Mouse (Mus musculus) midbrain, embryonic 13.5 days (tissue): Measurements from ENCODE around the gene Tmem63b. TPM values are rescaled to one million over a fixed set of nuclear protein-coding genes. Genes with fewer than 3 reads are reported as not detected.

Experiments used
- ATAC-seq: fragments of 200-750 bp; cut with Nextera tagmentation; 2 replicates; pipeline ENCODE4 v1.8.0; 2017; ENCODE audit warnings: mild to moderate bottlenecking, moderate TSS enrichment, moderate library complexity
- H3K27ac ChIP-seq: fragments of 300-500 bp; sonication (generic); 2 replicates; pipeline ENCODE4 v1.5.1; 2015; ENCODE audit warnings: inconsistent platforms, mild to moderate bottlenecking, moderate library complexity
- H3K27me3 ChIP-seq: fragments of 300-500 bp; sonication (generic); 2 replicates; pipeline ENCODE4 v1.6.1; 2015; ENCODE audit warnings: mild to moderate bottlenecking, inconsistent platforms
- H3K36me3 ChIP-seq: fragments of 300-500 bp; sonication (generic); 2 replicates; pipeline ENCODE4 v1.6.1; 2015; ENCODE audit warnings: mild to moderate bottlenecking, inconsistent platforms
- H3K4me1 ChIP-seq: fragments of 300-500 bp; sonication (generic); replicated peaks from 2 replicates; pipeline ENCODE4 v1.6.1; 2015; ENCODE audit warnings: inconsistent platforms
- H3K4me2 ChIP-seq: fragments of 300-500 bp; sonication (generic); replicated peaks from 2 replicates; pipeline ENCODE4 v1.6.1; 2015; ENCODE audit warnings: moderate library complexity, mild to moderate bottlenecking, inconsistent platforms
- H3K4me3 ChIP-seq: fragments of 300-500 bp; sonication (generic); replicated peaks from 2 replicates; pipeline ENCODE4 v1.5.1; 2015; ENCODE audit warnings: mild to moderate bottlenecking, inconsistent platforms
- H3K9ac ChIP-seq: fragments of 300-500 bp; sonication (generic); replicated peaks from 2 replicates; pipeline ENCODE4 v1.6.1; 2015; ENCODE audit warnings: mild to moderate bottlenecking, inconsistent platforms
- H3K9me3 ChIP-seq: fragments of 300-500 bp; sonication (generic); 2 replicates; pipeline ENCODE4 v1.6.1; 2016; ENCODE audit warnings: mild to moderate bottlenecking, inconsistent platforms
- WGBS: fragments of 180-500 bp; shearing (Covaris S2); methylation state at CpG from one replicate; pipeline ENCODE4 v1.1.7; 2015; 5-methylcytosine and 5-hydroxymethylcytosine counted together
- polyA plus RNA-seq: library from polyadenylated mRNA; unstranded; fragments of >200 nt; fragmentation: Nextera tagmentation; extraction: Ambion mirVana; gene quantifications from 2 replicates; pipeline ENCODE4 v1.2.1, GENCODE M21; 2015

Tmem63b gene
- polyA plus RNA-seq, 1 experiment from 2014 or later, result 133 TPM

GRCm38 (mm10) chr17:45685171-45686092 is 1.3 kb downstream of the Tmem63b start:
- H3K36me3 ChIP-seq, result no peaks in the 10 kb centered on the region
- H3K9me3 ChIP-seq, result no peaks in the 10 kb centered on the region
- peak; percentile 66 for ATAC-seq
- peaks cover 39% of the 10 kb centered on the region for H3K4me1 ChIP-seq
- WGBS, result under 1% methylated on average over 58 of the region's 58 CpGs
- peak overlapping the region; percentile 77 for H3K4me3 ChIP-seq
- H3K4me2 ChIP-seq, result peak overlapping the region; percentile 75
- H3K9ac ChIP-seq, result peak overlapping the region; percentile 91
- H3K27me3 ChIP-seq, result no peaks in the 10 kb centered on the region
- H3K27ac ChIP-seq, result peak overlapping the region; percentile 92

- 28% methylated on average over 14 of the region's 14 CpGs for WGBS
- peak overlapping the region; percentile 91 for H3K9ac ChIP-seq
- peak overlapping the region; percentile 77 for H3K4me3 ChIP-seq
- H3K27ac ChIP-seq, result peak overlapping the region; percentile 92
- ATAC-seq, result peak; percentile 13
- H3K27me3 ChIP-seq, result no peaks in the 10 kb centered on the region
- peak overlapping the region; percentile 75 for H3K4me2 ChIP-seq
- no peaks in the 10 kb centered on the region for H3K9me3 ChIP-seq
- H3K36me3 ChIP-seq, result no peaks in the 10 kb centered on the region
- peaks cover 41% of the 10 kb centered on the region for H3K4me1 ChIP-seq
Observed at GRCm38 (mm10) chr17:45684667-45685131, 2.0 kb downstream of the Tmem63b start.

- Histone ChIP-seq H3K9ac (no peak overlapping the region), H3K9me3 (no peaks in the 10 kb centered on the region), H3K27me3 (no peaks in the 10 kb centered on the region), H3K27ac (no peak overlapping the region), H3K36me3 (peaks cover 16% of the 10 kb centered on the region), H3K4me1 (peaks cover 46% of the 10 kb centered on the region), H3K4me2 (no peak overlapping the region), H3K4me3 (no peak overlapping the region)
- WGBS, result 93% methylated on average over 4 of the region's 4 CpGs
- no peak for ATAC-seq
Observed at GRCm38 (mm10) chr17:45682843-45683242, 3.9 kb downstream of the Tmem63b start.

- no peak overlapping the region for H3K27ac ChIP-seq
- no peak overlapping the region for H3K9ac ChIP-seq
- ATAC-seq, result no peak
- H3K4me2 ChIP-seq, result no peak overlapping the region
- peaks cover 27% of the 10 kb centered on the region for H3K36me3 ChIP-seq
- H3K9me3 ChIP-seq, result no peaks in the 10 kb centered on the region
- H3K4me1 ChIP-seq, result peaks cover 34% of the 10 kb centered on the region
- H3K4me3 ChIP-seq, result no peak overlapping the region
- H3K27me3 ChIP-seq, result no peaks in the 10 kb centered on the region
- 96% methylated on average over 1 of the region's 1 CpGs for WGBS
Observed at GRCm38 (mm10) chr17:45681588-45681987, 5.1 kb downstream of the Tmem63b start.

GRCm38 (mm10) chr17:45680391-45680980 is 6.2 kb downstream of the Tmem63b start:
- Histone ChIP-seq H3K36me3 (peaks cover 38% of the 10 kb centered on the region), H3K9me3 (no peaks in the 10 kb centered on the region), H3K4me1 (peaks cover 34% of the 10 kb centered on the region), H3K27ac (peak overlapping the region; percentile 84), H3K4me3 (peak overlapping the region; percentile 26), H3K27me3 (no peaks in the 10 kb centered on the region), H3K4me2 (peak overlapping the region; percentile 47), H3K9ac (peak overlapping the region; percentile 50)
- 51% methylated on average over 8 of the region's 8 CpGs for WGBS
- peak; percentile 74 for ATAC-seq

GRCm38 (mm10) chr17:45678106-45678505 is 8.6 kb downstream of the Tmem63b start:
- H3K36me3 ChIP-seq, result peaks cover 59% of the 10 kb centered on the region
- H3K9ac ChIP-seq, result no peak overlapping the region
- ATAC-seq, result no peak

GRCm38 (mm10) chr17:45672598-45672997 is 14.1 kb downstream of the Tmem63b start:
- WGBS, result 98% methylated on average over 2 of the region's 2 CpGs
- peaks cover 95% of the 10 kb centered on the region for H3K36me3 ChIP-seq
- H3K27me3 ChIP-seq, result no peaks in the 10 kb centered on the region
- H3K4me1 ChIP-seq, result no peaks in the 10 kb centered on the region
- no peaks in the 10 kb centered on the region for H3K9me3 ChIP-seq
- H3K4me3 ChIP-seq, result no peak overlapping the region
- no peak overlapping the region for H3K9ac ChIP-seq
- no peak overlapping the region for H3K4me2 ChIP-seq
- no peak overlapping the region for H3K27ac ChIP-seq
- ATAC-seq, result no peak

More at GRCm38 (mm10) chr17:45678106-45678505, 8.6 kb downstream of the Tmem63b start:
- Histone ChIP-seq H3K4me1 (peaks cover 16% of the 10 kb centered on the region), H3K27me3 (no peaks in the 10 kb centered on the region), H3K27ac (no peak overlapping the region), H3K4me3 (no peak overlapping the region), H3K9me3 (no peaks in the 10 kb centered on the region), H3K4me2 (no peak overlapping the region)
- 44% methylated on average over 7 of the region's 7 CpGs for WGBS

- H3K9ac ChIP-seq, result no peak overlapping the region
- H3K4me2 ChIP-seq, result no peak overlapping the region
- no peaks in the 10 kb centered on the region for H3K27me3 ChIP-seq
- H3K9me3 ChIP-seq, result no peaks in the 10 kb centered on the region
- H3K4me1 ChIP-seq, result no peaks in the 10 kb centered on the region
- ATAC-seq, result no peak
- H3K36me3 ChIP-seq, result peaks cover 97% of the 10 kb centered on the region
- 97% methylated on average over 1 of the region's 1 CpGs for WGBS
- H3K27ac ChIP-seq, result no peak overlapping the region
- no peak overlapping the region for H3K4me3 ChIP-seq
Observed at GRCm38 (mm10) chr17:45671821-45672220, 14.9 kb downstream of the Tmem63b start.

GRCm38 (mm10) chr17:45667986-45668385 is 18.7 kb downstream of the Tmem63b start:
- no peak overlapping the region for H3K9ac ChIP-seq
- no peaks in the 10 kb centered on the region for H3K27me3 ChIP-seq
- no peak overlapping the region for H3K4me2 ChIP-seq
- ATAC-seq, result no peak
- H3K4me3 ChIP-seq, result no peak overlapping the region
- no peaks in the 10 kb centered on the region; the same call in 1 of the 2 replicates for H3K4me1 ChIP-seq
- H3K36me3 ChIP-seq, result peaks cover 96% of the 10 kb centered on the region
- H3K9me3 ChIP-seq, result no peaks in the 10 kb centered on the region
- WGBS, result 91% methylated on average over 10 of the region's 10 CpGs
- H3K27ac ChIP-seq, result no peak overlapping the region

GRCm38 (mm10) chr17:45667481-45667880 is 19.2 kb downstream of the Tmem63b start:
- 93% methylated on average over 10 of the region's 10 CpGs for whole genome bisulfite sequencing
- H3K4me2 ChIP-seq, result no peak overlapping the region
- H3K4me3 ChIP-seq, result no peak overlapping the region
- no peaks in the 10 kb centered on the region for H3K9me3 ChIP-seq
- no peak overlapping the region for H3K27ac ChIP-seq
- peaks cover 96% of the 10 kb centered on the region for H3K36me3 ChIP-seq
- H3K4me1 ChIP-seq, result no peaks in the 10 kb centered on the region; the same call in 1 of the 2 replicates
- no peaks in the 10 kb centered on the region for H3K27me3 ChIP-seq
- H3K9ac ChIP-seq, result no peak overlapping the region
- no peak for ATAC-seq

GRCm38 (mm10) chr17:45666091-45666490 is 20.6 kb downstream of the Tmem63b start:
- no peaks in the 10 kb centered on the region for H3K27me3 ChIP-seq
- H3K27ac ChIP-seq, result no peak overlapping the region
- H3K4me2 ChIP-seq, result no peak overlapping the region
- H3K9ac ChIP-seq, result no peak overlapping the region
- H3K4me3 ChIP-seq, result no peak overlapping the region
- ATAC-seq, result no peak
- WGBS, result 79% methylated on average over 11 of the region's 11 CpGs
- peaks cover 96% of the 10 kb centered on the region for H3K36me3 ChIP-seq
- H3K9me3 ChIP-seq, result no peaks in the 10 kb centered on the region
- H3K4me1 ChIP-seq, result no peaks in the 10 kb centered on the region; the same call in 1 of the 2 replicates

- H3K4me3 ChIP-seq, result no peak overlapping the region
- H3K4me1 ChIP-seq, result no peaks in the 10 kb centered on the region; the same call in 1 of the 2 replicates
- H3K27me3 ChIP-seq, result no peaks in the 10 kb centered on the region
- H3K9me3 ChIP-seq, result no peaks in the 10 kb centered on the region
- no peak overlapping the region for H3K4me2 ChIP-seq
- no peak overlapping the region; the same call in 1 of the 2 replicates for H3K9ac ChIP-seq
- ATAC-seq, result no peak
- peaks cover 92% of the 10 kb centered on the region for H3K36me3 ChIP-seq
- 93% methylated on average over 13 of the region's 13 CpGs for WGBS
- H3K27ac ChIP-seq, result no peak overlapping the region
Observed at GRCm38 (mm10) chr17:45664608-45665007, 22.1 kb downstream of the Tmem63b start.
